Mouse (Mus musculus) monocyte, adult 2 months (primary cell): Measurements from ENCODE around the gene Pnmal1.
"Not testable (repeated sequence)": the region's sequence is repeated elsewhere in the genome, so short reads cannot be mapped to it uniquely, and the experiment has no call there.

ENCODE experiments used
- DNase-seq, 2 experiments: peaks; one replicate each; pipeline ENCODE4 v3.0.0; 2022; ENCODE audit warnings: low spot score in 2 of 2, low read depth in 1 of 2

Pnmal1 gene

GRCm38 (mm10) chr7:16950861-16951635 lies 8.4 kb upstream of the Pnmal1 start:
- DNase-seq = peak; percentile 46 to 54

- DNase-seq = not testable (repeated sequence)
These were observed 5.7 kb upstream of the Pnmal1 start for GRCm38 (mm10) chr7:16953776-16954175.

- DNase-seq = no peak
These were observed 3.8 kb upstream of the Pnmal1 start for GRCm38 (mm10) chr7:16955712-16956111.

GRCm38 (mm10) chr7:16956410-16957265 lies 2.8 kb upstream of the Pnmal1 start:
- DNase-seq = no peak

GRCm38 (mm10) chr7:16961678-16962077 lies 2.2 kb downstream of the Pnmal1 start:
- DNase-seq = no peak

GRCm38 (mm10) chr7:16968414-16968813 lies 8.9 kb downstream of the Pnmal1 start:
- no peak for DNase-seq

- DNase-seq = no peak
These were observed 11.7 kb downstream of the Pnmal1 start for GRCm38 (mm10) chr7:16971160-16971559.

GRCm38 (mm10) chr7:16974018-16974417 lies 14.5 kb downstream of the Pnmal1 start:
- DNase-seq = no peak

- DNase-seq = no peak
These were observed 16.8 kb downstream of the Pnmal1 start for GRCm38 (mm10) chr7:16976298-16976697.

GRCm38 (mm10) chr7:16978173-16978572 lies 18.7 kb downstream of the Pnmal1 start:
- no peak for DNase-seq

- DNase-seq = no peak
These were observed 19.1 kb downstream of the Pnmal1 start for GRCm38 (mm10) chr7:16978593-16978992.

- DNase-seq = no peak
These were observed 20.9 kb downstream of the Pnmal1 start for GRCm38 (mm10) chr7:16980348-16980747.

GRCm38 (mm10) chr7:16982859-16983568 lies 23.5 kb downstream of the Pnmal1 start, which contains the start of gene Gm42372:
Gene Gm42372 (plus strand): TSS chr7:16983086.
- DNase-seq = no peak

GRCm38 (mm10) chr7:16987541-16988149 lies 28.2 kb downstream of the Pnmal1 start:
- DNase-seq = no peak

- no peak for DNase-seq
These were observed 28.9 kb downstream of the Pnmal1 start for GRCm38 (mm10) chr7:16988405-16988804.

GRCm38 (mm10) chr7:16990006-16990744 lies 30.7 kb downstream of the Pnmal1 start:
- no peak for DNase-seq

GRCm38 (mm10) chr7:16991681-16992450 lies 32.4 kb downstream of the Pnmal1 start:
- no peak for DNase-seq

GRCm38 (mm10) chr7:16992451-16992807 lies 33.0 kb downstream of the Pnmal1 start, which contains the start of gene Ccdc8:
Gene Ccdc8 (plus strand): TSS chr7:16992708.
- DNase-seq = no peak

GRCm38 (mm10) chr7:16993651-16994399 lies 34.3 kb downstream of the Pnmal1 start:
- no peak for DNase-seq
